Mouse (Mus musculus): ENCODE data around the gene Klf7.

The Klf7 gene

DNA sequence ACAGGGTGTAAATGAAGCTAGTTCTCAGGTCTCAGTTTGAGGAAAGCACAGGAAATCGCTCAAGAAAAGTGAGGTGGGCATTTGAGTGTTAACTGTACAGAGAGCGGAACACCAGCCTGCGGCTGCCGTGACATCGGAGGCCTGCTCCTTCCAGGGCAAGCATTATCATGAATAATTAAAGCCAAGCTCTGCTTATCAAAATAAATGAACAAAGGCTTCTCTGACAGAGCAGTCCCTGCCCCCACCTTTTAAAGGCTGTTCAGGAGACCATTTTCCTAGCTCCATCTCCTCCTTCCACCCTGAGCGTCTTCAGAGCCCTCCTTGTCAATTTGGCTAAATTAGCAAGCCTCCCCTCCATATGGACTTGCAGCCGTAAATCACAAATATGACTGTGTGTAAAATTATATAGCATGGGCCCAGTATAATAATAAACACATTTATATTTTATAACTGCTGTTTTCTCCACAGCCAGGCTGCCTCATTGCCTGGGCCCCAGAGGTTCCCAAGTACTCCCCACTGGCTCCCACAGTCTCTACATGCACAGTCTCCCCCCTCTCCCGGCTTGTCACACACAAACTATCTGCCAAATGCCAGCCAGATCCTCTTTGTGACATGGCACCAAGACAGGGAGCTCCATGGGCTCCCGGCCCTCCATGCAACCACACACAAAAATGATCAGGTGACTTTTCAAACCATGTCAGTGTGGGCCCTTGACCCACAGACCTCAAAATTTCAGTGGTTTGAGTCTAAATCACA is 61.2 kb downstream of the Klf7 start:
- no peak for DNase-seq

DNA sequence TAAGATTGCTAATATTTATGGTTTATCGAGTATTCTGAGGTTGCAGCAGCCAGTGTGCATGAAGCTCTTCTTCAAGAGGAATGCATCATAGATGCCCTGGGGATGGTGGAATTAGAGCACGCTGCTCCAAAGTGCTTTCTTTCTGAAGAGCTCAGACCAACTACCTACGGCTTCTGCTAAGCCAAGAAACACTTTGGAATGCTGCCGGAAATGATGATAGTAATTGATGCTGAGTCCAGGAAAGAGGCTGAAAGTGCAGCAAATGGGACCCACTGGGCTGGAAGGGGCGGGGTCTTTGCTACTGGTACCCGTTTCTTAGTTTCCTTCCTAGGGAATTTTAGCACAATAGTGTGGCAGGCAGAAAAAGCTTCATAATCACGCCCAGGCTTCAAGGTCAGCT is 62.0 kb downstream of the Klf7 start:
- DNase-seq, result peak; percentile 37

DNA sequence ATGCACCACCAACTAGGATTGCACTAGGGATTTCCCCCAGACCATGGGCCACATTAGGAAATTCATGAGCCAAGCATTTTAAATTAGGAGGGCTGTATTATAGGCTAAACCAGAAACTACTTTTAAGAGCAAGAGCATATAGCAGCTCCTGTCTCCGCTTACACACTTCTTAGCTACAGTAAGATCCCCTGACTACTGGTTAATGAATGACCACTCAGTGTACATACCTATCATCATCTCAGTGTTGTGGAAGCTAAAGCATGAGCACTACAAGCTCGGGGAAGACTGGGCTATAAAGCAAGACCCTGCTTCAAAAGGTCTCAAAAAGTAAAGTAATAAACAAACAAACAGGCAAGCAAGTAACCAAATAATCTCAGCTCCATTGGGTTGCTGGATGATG is 65.5 kb downstream of the Klf7 start:
- no peak for DNase-seq

DNA sequence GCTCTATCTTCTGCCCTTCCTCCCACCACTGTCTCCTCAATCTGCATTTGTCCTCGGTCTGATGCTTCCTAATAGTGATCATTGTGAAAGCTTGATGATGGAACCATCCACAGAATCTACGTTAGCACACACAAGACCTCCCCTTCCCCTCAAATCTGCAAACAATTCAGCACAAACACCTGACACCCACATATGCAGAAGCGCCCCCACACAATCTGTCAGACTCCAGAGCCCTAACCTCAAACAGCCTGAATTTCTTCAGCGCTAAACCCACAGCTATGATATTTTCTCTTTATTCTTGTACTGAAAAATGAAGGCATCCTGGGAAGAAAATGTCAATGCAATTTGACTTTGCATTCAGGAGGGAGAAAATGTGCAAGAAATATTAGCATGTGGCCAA is 66.1 kb downstream of the Klf7 start:
- no peak for DNase-seq

DNA sequence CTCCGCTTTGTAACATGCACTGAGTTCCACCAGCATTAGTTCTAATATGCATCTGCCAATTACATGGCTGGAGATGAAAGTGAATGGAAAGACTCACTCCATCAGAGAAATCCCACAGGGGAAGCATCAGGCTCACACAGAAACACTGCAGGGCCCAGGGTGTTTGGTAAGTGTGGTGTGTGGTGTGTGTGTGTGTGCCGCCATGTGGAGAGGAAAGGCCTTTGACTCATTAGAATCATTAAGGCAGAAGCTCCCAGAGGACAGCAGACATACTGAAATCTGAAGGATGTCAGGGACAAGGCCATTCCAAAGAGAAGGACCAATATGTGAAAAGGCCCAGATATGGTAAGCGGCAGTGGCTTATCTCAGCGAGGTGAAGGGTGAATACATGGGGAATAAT is 66.9 kb downstream of the Klf7 start:
- no peak for DNase-seq

DNA sequence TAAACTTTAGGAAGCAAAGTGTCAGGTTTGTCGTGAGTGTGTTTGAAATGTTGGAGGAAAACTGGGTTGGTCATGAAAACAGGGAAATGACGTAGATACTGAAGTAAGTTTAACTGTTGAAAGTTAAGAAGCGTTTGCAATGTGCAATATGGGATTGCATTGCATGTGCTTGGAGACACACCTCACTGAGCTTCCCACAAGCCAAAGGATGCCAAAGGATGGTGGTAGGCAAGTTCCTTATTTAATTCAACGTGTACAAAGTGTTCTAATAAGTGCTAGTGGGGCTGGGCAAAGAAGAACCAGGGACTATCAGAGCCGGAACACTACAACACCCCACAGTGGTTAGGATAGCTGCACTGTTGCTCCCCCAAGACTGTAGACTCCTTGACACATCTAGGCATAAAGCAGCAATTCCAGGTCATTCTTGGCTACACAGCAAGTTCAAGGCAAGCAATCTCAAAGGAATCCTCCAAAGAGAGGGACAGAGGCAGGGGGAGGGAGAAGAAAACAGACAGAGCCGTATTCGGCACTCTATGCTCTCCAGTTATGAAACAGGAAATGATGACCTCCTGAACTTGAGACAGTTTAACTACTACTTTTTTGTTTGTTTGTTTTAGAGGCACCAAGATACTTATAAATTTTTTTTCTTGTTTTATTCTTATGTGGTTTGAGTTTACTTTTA is 69.9 kb downstream of the Klf7 start:
- DNase-seq, result peak; percentile 7

DNA sequence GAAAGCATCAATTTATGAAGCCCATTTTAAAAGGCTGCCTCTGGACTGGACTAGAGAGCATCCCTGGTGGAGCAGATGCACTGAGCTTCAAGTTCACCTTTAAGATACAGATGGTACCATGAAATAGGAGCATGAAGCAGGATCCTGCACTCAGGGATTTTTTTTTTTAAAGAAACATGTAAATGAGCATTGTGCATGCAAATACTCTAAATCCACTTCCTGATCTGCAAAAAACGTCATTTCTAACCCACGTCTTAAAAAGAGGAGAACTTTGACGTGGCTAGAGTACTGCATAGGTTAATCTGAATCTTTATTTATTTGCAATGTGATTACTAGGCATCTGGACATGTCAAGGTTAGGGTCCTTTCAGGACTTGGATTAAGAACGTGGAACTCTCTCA is 73.5 kb downstream of the Klf7 start:
- no peak for DNase-seq

DNA sequence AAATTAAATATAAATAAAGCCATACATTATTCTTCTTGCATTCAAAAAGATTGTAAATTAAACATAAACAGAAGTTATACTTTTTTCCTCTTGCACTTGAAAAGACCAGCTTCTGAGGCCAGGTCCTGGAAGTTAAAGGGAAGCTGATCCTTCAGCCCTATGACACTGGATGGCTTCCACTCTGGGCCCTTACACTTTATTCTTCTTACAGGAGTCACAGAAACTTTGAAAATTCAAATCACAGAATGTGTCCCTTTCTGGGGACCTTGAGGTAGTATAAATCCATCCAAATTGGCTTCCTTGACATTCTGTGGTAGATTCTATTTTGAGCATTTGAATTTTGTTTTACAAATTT is 75.3 kb downstream of the Klf7 start:
- DNase-seq, result no peak

DNA sequence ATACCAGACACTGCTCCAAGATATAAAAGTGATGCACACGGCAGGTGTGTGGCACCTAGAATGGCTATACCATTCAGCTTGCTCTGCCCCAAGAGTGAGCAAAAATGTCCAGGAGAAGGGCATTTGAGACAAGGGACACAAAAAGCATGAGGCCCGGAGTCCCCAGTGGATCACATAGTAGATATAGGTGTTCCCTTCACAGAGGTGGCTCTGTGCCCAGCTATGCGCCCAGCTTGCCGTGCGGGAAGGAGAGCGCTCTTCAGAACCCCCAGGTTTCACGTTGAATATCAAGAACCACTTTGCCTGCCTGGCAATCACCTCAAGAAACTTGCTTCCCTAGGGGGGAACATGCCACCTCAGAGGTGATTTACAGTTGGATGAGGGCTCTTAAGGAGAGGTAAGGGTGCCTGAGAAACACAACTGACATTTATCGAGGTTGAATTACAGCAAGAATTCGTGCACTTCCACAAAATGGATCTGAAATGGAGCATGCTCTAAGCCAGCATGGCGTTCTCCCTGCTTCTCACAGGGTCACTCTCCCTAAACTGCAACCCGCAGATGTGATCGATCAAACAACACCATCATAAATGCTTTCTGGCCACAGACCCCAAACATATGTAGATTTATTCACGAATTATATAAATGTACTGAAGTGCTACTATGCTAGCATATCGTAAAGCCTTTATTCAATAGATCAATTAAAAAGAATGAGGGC is 75.8 kb downstream of the Klf7 start:
- DNase-seq, result no peak

DNA sequence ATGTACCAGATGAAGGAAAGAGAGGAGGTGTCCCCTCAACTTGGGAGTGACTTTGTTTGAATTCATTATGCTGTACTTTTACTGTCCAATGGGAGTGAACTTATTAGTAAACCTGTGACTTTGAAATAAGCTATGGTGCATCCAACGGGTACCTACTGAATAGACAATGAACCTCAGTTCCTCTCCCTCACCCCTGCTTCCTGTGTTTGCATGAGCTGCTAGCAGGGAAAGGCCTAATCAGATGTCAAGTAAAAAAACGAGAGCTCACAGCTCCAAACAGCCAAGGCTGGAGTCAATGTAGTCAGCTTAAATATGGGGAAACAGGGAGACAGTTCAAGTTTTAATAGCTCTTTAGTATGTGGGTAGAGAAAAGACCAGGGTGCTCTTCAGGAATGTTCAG is 77.5 kb downstream of the Klf7 start:
- DNase-seq, result no peak

DNA sequence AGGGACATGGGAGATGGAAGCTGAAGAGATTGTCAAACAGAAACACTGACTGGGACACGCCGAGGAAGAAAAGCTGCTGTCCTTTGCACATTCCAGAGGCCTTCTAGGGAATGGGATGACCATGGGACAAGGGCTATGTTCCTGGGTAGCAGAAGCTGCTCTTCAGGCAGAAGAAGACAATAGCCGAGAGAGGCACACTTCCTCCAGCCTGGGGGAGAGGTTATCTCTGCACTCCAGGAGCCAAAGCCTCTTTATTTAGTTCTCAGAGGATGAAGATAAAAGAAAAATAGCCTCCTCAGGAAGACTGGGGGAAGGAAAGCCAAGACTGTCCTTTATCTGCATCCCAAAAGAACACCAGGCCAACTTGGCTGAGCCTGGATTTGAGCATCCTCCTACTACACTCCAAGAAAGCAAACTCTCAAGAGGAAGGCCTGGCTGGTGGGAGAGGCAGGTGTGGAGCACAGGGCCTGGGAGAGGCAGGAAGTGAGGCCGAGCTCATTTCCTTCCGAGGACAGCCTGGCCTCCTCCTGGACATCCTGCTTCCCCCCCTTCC is 81.2 kb downstream of the Klf7 start:
- peak; percentile 68 for DNase-seq

DNA sequence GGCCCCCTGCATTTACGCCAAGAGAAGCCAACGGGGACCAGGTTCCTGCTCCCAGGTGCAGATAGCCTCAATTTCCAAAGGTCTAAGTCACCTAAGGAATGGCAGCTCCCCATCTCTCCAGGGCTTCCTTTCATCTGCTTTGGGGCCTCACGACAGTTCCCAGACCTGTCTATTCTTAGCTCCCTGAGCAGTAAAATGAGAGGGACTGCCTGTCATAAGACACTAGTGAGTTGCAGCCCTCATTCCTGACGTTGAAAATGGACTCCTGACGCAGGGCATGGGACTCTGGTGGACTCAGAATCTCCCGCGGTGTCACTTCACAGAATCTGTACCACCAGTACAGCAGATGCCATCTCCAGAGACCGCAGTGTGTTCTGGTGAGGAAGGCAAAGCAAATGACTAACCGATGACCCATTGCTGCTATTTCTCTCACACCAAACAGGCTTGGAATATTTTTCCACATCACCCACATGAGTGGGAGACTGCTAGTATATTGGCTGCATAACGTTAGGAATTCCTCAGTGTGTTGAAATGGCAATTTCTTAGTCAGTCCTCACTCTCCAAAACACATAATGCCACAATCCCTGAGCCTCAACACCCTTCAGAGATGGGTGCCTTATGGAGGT is 81.9 kb downstream of the Klf7 start:
- DNase-seq, result no peak

DNA sequence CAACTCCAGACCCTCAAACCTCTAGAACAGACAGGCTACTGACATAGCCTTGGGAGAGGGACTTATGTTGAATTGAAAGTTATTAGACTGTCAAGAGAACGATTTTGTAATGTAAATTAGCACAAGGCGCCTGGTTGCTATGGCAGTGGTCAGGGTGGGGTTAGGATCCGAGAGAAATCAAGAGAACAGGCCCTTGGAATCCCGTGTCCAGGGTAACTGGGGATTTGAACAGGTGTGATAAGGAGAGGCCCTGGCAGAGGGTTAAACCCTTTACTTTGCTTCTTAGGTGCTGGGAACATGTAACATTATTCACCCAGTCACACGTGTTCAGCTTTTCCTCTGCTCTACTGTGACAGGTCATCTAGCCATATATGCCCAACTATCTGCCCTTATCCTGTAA is 83.7 kb downstream of the Klf7 start:
- no peak for DNase-seq

DNA sequence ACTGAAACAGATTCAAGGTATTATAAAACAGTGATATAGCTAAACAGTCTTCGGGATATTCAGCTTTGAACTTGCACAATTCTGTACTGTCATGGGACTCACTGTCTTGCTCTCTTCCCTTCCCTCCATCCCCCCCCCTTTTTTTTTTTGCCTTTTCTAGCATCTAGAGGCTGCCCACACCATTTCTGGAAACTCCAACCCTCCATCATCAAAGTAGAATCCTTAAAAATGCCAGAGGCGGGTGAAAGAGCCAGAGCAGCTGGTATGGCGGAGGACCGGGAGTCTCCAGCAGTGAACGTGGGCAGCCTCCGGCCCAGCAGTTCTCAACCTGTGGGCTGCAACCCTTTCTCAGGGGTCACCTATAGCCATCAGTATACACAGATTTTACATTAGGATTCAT is 84.3 kb downstream of the Klf7 start:
- no peak for DNase-seq

DNA sequence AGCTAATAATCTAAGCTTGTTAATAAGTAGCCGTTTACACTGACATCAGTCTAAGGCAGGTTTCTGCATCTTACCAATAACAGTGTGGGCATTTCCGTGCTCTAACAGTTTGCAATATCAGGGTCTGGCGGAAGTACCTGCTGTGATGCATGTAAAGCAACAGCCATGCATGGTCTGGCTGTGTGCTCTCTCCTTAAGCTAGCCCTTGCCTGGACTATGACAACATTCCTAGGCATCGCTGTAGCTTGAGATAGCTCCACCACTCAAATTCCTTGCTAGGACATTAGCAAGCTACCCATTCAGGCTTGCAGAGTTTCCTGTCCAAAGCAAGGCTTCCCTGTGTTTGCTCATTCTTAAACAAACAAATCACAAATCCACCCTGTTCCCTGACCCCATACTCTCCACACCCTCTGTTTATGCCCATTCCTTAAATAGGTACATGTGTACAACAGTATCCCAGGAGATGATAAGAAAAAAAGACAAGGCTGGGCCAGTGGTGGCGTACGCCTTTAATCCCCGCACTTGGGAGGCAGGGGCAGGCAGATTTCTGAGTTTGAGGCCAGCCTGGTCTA is 85.1 kb downstream of the Klf7 start:
- peak; percentile 9 for DNase-seq

DNA sequence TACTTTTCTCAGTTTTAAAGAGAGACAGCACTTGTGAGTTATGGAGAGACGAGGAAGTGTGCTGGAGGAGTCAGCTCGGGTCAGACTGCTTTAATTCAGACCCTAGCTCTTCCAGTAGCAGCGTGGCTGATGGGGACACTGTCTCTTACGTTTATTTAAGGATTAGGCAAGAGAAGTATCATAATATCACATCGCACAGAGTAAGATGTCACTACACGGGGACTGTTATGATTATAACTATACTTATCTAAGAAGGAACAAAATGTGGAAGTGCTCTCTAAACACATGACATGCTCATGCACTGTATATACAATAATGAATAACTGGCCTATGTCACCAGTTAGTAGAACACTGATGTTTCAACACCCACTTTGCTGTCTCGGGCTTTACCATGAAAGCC is 86.3 kb downstream of the Klf7 start:
- no peak for DNase-seq

DNA sequence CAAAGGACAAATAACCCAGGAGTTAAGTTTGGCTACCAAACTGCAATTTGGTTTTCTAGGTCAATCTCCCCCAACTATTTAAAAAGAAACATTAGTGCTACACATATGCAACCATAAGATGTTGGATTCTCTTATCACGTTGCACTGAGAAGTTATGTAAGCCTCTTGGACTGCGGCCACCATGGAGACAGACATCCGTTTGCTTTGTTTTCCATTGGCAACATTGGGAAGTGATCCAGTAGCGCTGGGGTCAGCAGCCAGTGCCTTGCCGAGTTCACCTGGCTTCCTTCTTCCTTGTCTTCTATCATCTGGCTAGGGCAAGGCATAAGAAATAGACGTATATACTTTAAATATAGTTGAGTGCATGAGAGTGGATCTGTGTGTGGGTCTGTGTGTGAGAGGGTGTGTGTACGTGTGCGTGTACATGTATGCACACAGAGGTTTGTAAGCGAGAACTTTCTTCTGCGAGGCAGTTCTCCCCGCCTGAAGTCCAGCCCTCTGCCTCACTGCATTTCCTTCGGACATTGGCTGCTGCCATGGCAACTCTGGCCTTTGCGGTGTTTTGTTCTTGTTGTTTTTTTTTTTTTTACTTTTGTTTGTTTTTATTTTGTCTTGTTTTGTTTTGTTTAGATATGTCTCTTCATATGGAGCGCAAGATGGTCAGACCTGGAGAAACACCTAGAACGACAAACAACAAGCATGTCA is 86.8 kb downstream of the Klf7 start:
- DNase-seq, result peak; percentile 26

DNA sequence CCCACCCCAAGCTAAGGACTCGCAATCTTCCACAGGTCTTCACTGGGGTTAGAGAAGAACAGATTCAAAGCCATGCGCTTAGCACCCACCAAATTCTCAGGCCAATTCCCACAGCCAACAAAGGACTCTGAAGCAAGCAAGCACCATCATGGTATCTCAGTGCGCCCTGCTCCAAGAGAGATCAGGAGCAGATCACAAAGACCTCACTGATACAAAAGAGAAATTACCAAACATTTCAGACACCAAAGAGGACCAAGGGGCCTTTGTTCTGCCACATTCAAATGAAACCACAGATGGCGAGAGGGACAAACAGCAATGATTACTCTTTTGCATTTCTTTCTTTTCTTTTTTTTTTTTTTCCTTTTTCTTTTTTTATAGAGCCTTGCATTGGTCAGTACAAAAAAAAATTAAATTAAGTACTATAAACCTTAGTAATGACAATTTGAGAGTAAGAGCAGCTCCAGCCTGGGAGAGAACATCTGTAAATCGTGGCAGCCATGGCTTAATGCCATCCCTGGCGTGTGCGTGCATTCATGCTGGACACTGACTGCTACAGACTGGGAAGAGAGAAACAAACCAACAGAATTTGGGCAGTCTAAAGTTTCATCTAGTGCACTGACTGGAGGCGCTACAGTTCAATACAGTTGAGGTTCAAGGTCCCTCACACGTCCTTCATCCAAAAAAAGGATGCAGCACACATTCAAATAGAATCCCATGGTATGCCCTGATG is 89.4 kb downstream of the Klf7 start:
- no peak for DNase-seq

DNA sequence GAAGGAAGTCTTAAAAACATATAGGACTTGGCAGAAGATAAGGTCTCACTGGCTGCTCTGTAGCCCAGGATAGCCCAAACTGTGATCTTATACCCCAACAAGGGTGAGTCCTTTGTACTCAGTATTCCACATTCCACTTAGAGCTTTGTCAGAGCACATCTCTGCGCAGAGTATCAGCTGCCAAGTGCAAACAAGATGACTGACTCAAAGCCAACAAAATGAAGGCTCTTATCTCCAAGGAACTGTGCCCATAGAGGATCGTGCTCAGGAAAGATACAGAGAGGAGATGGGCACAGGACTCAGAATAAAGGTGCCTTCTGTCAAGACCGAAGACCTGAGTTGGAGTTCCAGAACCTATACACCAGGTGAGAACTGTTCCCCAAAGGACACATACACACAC is 100.1 kb downstream of the Klf7 start:
- DNase-seq, result no peak

DNA sequence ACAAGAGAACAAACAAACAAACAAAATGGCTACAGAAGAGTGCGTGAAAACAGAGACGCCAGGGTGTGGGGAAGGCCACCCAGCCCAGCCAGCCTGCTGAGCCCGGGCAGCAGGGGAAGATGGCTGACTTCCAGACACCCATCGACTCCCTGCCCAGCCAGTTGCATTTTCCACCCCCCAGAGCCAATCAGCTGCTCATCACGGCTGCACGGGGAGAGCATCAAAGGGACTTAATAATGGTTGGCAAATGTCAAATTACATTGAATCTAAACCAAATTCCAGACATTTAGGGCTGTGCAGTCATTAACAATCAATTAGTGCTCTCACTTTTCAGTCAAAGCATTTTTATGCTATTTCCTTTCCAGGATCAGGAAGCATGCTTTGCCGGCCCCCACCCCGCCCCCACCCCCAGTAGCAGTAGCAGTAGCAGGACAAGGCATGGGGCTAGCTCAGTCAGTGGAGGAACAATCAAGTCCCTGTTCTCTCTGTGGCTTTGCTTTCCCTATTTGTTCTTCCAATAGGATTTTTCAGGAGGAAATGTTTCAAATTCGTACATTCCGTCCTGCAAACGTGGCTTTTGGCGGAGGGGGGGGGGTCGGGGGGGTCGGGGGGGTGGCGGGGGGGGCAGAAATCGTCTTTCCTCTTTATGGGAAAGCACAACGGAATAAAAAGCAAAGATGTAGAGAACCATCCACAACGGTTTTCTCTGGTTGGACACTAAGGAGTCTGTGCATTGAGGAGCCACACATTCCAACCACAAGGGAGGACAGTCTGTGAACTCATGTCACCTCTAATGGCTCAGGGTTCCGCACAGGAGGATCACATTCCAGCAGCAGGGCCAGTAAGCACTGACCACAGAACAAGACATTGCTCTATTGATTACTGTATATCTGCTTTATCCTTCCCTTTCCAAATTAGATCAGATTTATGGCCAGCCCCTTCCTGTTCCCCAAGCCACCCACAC is 101.1 kb downstream of the Klf7 start:
- peak; percentile 15 for DNase-seq
